Mouse (Mus musculus) testis, adult 2 months (tissue): ENCODE data around the gene Polr3g. TPM values are rescaled to one million over a fixed set of nuclear protein-coding genes. Genes with fewer than 3 reads are reported as not detected.
"Not testable (repeated sequence)": the region's sequence is repeated elsewhere in the genome, so short reads cannot be mapped to it uniquely, and the experiment has no call there.

ENCODE experiments used
- H3K27ac ChIP-seq: fragments of 200-500 bp; 2 replicates; pipeline ENCODE4 v1.5.1; 2012; ENCODE audit warnings: low read depth, low read length; ENCODE audit not compliant: control insufficient read depth, insufficient read depth
- H3K27me3 ChIP-seq: fragments of 200-500 bp; 2 replicates; pipeline ENCODE4 v1.6.1; 2012; ENCODE audit warnings: mild to moderate bottlenecking, low read length, moderate library complexity; ENCODE audit not compliant: control insufficient read depth, insufficient read depth
- H3K36me3 ChIP-seq: fragments of 200-500 bp; 2 replicates; pipeline ENCODE4 v1.6.1; 2012; ENCODE audit warnings: mild to moderate bottlenecking, low read length; ENCODE audit not compliant: control insufficient read depth, insufficient read depth
- H3K4me1 ChIP-seq: fragments of 200-500 bp; 2 replicates; pipeline ENCODE4 v1.6.1; 2012; ENCODE audit warnings: low read length; ENCODE audit not compliant: control insufficient read depth, insufficient read depth
- H3K4me3 ChIP-seq: fragments of 200-500 bp; 2 replicates; pipeline ENCODE4 v1.5.1; 2012; ENCODE audit warnings: low read depth, mild to moderate bottlenecking, low read length, moderate library complexity, mixed read lengths; ENCODE audit not compliant: control insufficient read depth
- CTCF ChIP-seq: fragments of 200-500 bp; IDR thresholded peaks from 2 replicates; pipeline ENCODE4 v1.5.1; 2012; ENCODE audit warnings: low read depth, mild to moderate bottlenecking, inconsistent platforms, low read length, moderate library complexity; ENCODE audit not compliant: control insufficient read depth, insufficient read depth, insufficient replicate concordance
- POLR2A ChIP-seq: fragments of 200-500 bp; IDR thresholded peaks from 2 replicates; pipeline ENCODE4 v1.6.1; 2012; ENCODE audit warnings: low read depth, mild to moderate bottlenecking, inconsistent platforms, low read length, moderate library complexity; ENCODE audit not compliant: control insufficient read depth
- polyA plus RNA-seq: library from polyadenylated mRNA; depleted of rRNA; stranded (reverse); fragments of >200 nt; gene quantifications from 2 replicates; pipeline ENCODE4 v1.2.3, GENCODE M21; 2012

The Polr3g gene
- polyA plus RNA-seq, 1 experiment, result 7.7 TPM

- no peak overlapping the region for H3K4me3 ChIP-seq
- no peak for TF ChIP-seq POLR2A
- no peak for TF ChIP-seq CTCF
- H3K27me3 ChIP-seq, result no peaks in the 10 kb centered on the region
- H3K27ac ChIP-seq, result no peak overlapping the region
- H3K4me1 ChIP-seq, result no peaks in the 10 kb centered on the region
- no peaks in the 10 kb centered on the region for H3K36me3 ChIP-seq
Observed at GRCm38 (mm10) chr13:81740898-81741297, 30.1 kb upstream of the Polr3g start.

GRCm38 (mm10) chr13:81736606-81737005 lies 25.8 kb upstream of the Polr3g start:
- H3K27ac ChIP-seq, result no peak overlapping the region
- H3K27me3 ChIP-seq, result no peaks in the 10 kb centered on the region
- H3K36me3 ChIP-seq, result no peaks in the 10 kb centered on the region
- H3K4me1 ChIP-seq, result no peaks in the 10 kb centered on the region
- H3K4me3 ChIP-seq, result no peak overlapping the region
- TF ChIP-seq CTCF (no peak), POLR2A (no peak)

GRCm38 (mm10) chr13:81730362-81730761 lies 19.5 kb upstream of the Polr3g start:
- no peaks in the 10 kb centered on the region for H3K4me1 ChIP-seq
- H3K27ac ChIP-seq, result no peak overlapping the region
- H3K27me3 ChIP-seq, result no peaks in the 10 kb centered on the region
- no peak overlapping the region for H3K4me3 ChIP-seq
- TF ChIP-seq POLR2A, result no peak
- no peak for TF ChIP-seq CTCF
- H3K36me3 ChIP-seq, result no peaks in the 10 kb centered on the region

GRCm38 (mm10) chr13:81729102-81729501 lies 18.3 kb upstream of the Polr3g start:
- Histone ChIP-seq H3K36me3 (no peaks in the 10 kb centered on the region), H3K4me3 (no peak overlapping the region), H3K27ac (no peak overlapping the region), H3K4me1 (no peaks in the 10 kb centered on the region), H3K27me3 (no peaks in the 10 kb centered on the region)
- TF ChIP-seq POLR2A, result no peak
- TF ChIP-seq CTCF, result no peak

- H3K4me3 ChIP-seq, H3K36me3 ChIP-seq, H3K27me3 ChIP-seq, H3K4me1 ChIP-seq, H3K27ac ChIP-seq: not testable (repeated sequence)
Observed at GRCm38 (mm10) chr13:81728141-81728540, 17.3 kb upstream of the Polr3g start.

- Histone ChIP-seq H3K4me1 (peaks cover 13% of the 10 kb centered on the region), H3K4me3 (no peak overlapping the region), H3K27me3 (no peaks in the 10 kb centered on the region), H3K27ac (no peak overlapping the region), H3K36me3 (no peaks in the 10 kb centered on the region)
- TF ChIP-seq POLR2A (no peak), CTCF (no peak)
Observed at GRCm38 (mm10) chr13:81713896-81714295, 3.1 kb upstream of the Polr3g start.

GRCm38 (mm10) chr13:81711546-81712371 lies 946 bp upstream of the Polr3g start:
- Histone ChIP-seq H3K36me3 (no peaks in the 10 kb centered on the region), H3K4me3 (peak overlapping the region; percentile 84), H3K27me3 (no peaks in the 10 kb centered on the region), H3K27ac (peak overlapping the region; percentile 46), H3K4me1 (peaks cover 13% of the 10 kb centered on the region)
- TF ChIP-seq CTCF (no peak), POLR2A (no peak)
